Mouse (Mus musculus): ENCODE data around the gene Tmem200b. TPM values are rescaled to one million over a fixed set of nuclear protein-coding genes. Genes with fewer than 3 reads are reported as not detected.

The Tmem200b gene
- 0.74 and 1.2 TPM in 2 replicates for polyA plus RNA-seq (2015; fragmentation: Nextera tagmentation; extraction: Ambion mirVana)

DNA sequence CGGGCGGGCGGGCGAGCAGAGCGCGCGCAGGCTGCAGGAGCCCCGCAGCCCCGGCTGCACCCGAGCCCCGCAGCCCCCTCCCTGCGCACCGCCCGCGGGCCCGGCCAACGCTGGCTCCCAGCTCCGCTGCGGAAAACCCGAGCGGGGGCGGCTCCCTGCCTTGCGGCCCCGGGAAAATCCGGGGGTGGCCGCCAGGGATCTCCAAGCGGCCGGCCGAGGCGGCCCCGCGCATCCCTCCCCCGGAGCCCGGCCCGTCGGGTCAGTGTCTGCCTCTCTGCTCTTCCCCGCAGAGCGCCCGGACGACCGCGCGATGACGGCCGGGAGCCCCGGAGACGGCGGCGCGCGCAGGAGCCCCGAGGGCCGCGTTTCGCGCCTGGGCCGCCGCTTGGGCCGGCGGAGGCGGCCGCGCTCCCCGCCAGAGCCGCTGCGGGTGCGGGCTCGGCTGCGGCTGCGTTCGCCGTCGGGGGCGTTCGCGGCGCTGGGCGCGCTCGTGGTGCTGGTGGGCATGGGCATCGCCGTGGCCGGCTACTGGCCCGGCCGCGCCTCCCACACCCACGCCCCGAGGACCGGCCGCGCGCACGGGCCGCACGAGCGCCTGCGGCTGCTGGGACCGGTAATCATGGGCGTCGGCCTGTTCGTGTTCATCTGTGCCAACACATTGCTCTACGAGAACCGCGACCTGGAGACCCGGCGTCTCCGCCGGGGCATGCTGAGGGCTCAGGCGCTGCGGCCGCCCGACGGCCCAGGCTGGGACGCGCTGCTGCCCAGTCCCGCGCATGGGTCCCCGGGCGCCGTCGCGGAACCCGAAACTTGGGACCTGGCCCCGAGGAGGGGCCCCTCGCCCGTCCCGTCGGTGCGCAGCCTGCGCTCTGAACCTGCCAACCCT lies at the start of gene Tmem200b:
Tmem200b (plus strand) TSS at position 311 of the 886 bp plus-strand sequence.
- Histone ChIP-seq H3K36me3 (no peaks in the 10 kb centered on the region), H3K27me3 (replicated peaks) (peaks cover 24% of the 10 kb centered on the region), H3K4me2 (replicated peaks) (peak within 1 kb of the TSS; percentile 96), H3K9me3 (no peaks in the 10 kb centered on the region), H3K4me3 (replicated peaks) (peak within 1 kb of the TSS; percentile 63), H3K27ac (peak within 1 kb of the TSS; percentile 40), H3K4me1 (replicated peaks) (peaks cover 47% of the 10 kb centered on the region), H3K9ac (peak within 1 kb of the TSS; percentile 59)
- ATAC-seq = peak; percentile 16
- 1% methylated on average over 96 of the region's 130 CpGs for WGBS

- Histone ChIP-seq H3K27ac (peak overlapping the region; percentile 82), H3K9me3 (no peaks in the 10 kb centered on the region), H3K36me3 (no peaks in the 10 kb centered on the region), H3K27me3 (replicated peaks) (no peaks in the 10 kb centered on the region), H3K9ac (peak overlapping the region; percentile 57), H3K4me2 (replicated peaks) (peak overlapping the region; percentile 59), H3K4me3 (replicated peaks) (peak overlapping the region; percentile 98), H3K4me1 (replicated peaks) (peaks cover 14% of the 10 kb centered on the region)
- peak; percentile 34 for ATAC-seq
- 7% methylated on average over 11 of the region's 11 CpGs for WGBS
Measured at GRCm38 (mm10) chr4:131872672-131873292, 48.8 kb upstream of the Tmem200b start.

DNA sequence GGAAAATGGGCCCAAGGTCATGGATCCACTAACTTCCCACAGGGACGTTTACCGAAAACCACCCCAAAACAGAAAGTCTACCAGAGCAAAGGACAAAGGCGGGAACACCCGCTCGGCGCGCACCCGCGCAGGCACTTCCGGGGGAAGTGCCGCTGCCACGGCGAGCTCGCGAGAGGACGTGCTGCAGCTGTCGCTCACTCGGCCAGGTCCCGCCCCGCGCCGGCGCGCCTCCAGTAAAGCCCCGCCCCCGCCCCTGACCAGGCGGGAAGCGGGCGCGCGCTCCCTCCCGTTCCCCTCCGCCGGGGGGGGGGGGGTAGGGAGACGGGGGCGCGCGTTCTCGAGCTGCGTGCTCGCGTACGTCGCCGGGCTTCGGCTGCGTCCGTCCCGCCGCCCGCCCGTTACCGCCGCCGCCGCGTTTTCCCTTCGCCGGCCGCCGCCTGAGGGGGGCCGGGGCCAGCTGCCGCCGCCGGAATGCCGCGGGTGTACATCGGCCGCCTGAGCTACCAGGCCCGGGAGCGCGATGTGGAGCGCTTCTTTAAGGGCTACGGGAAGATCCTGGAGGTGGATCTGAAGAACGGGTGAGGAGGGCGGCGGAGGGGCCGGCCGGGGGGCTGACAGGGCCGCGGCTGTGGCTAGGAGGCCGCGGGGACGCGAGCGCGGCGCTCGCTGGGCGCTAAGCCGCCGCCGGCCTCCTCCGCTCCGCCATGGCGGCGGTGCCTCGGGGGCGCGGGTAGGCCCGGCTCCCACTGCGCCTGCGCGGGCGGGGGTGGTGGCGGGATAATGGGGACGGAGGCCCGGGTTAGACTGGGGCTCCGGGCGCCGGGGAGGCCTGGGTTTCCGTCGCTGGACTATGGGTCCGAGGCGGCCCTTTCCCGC lies 48.0 kb upstream of the Tmem200b start, which contains the start of gene Srsf4:
Srsf4 (plus strand) TSS at position 325 of the 876 bp plus-strand sequence.
- Histone ChIP-seq H3K36me3 (no peaks in the 10 kb centered on the region), H3K27ac (peak within 1 kb of the TSS; percentile 100), H3K4me2 (replicated peaks) (peak within 1 kb of the TSS; percentile 77), H3K9ac (peak within 1 kb of the TSS; percentile 100), H3K27me3 (replicated peaks) (no peaks in the 10 kb centered on the region), H3K9me3 (no peaks in the 10 kb centered on the region), H3K4me3 (replicated peaks) (peak within 1 kb of the TSS; percentile 98), H3K4me1 (replicated peaks) (peaks cover 14% of the 10 kb centered on the region)
- under 1% methylated on average over 97 of the region's 116 CpGs for WGBS
- ATAC-seq = peak; percentile 97

- under 1% methylated on average over 20 of the region's 20 CpGs for WGBS
- peak; percentile 19; the same call in 1 of the 2 replicates for ATAC-seq
Measured at GRCm38 (mm10) chr4:131874169-131874536, 47.4 kb upstream of the Tmem200b start.

DNA sequence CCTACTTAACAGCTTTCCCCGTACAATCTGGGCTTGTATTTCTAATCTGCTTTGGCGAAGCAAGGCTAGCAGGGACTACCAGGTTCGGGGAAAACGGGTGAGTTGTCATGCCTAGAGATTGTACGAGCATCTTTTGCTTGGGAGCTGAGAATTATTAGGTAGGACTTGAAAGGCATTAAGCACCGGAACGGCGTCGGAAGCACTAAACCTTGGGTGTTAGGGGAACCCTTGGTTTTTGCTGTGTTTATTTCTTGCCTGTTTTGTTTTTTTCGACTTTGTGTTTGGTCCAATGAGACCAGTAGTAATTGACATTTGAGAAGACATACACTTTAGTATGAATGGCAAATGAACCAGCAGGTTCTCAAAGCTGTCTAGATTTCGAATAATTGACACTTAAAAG lies 47.0 kb upstream of the Tmem200b start:
- WGBS = 3% methylated on average over 11 of the region's 11 CpGs
- H3K4me3 ChIP-seq (replicated peaks) = peak overlapping the region; percentile 98

More at GRCm38 (mm10) chr4:131874169-131874536, 47.4 kb upstream of the Tmem200b start:
- no peaks in the 10 kb centered on the region for H3K36me3 ChIP-seq
- H3K9ac ChIP-seq = peak overlapping the region; percentile 100
- H3K27ac ChIP-seq = peak overlapping the region; percentile 100
- no peaks in the 10 kb centered on the region for H3K9me3 ChIP-seq
- no peaks in the 10 kb centered on the region for H3K27me3 ChIP-seq (replicated peaks)
- H3K4me3 ChIP-seq (replicated peaks) = peak overlapping the region; percentile 98
- H3K4me2 ChIP-seq (replicated peaks) = peak overlapping the region; percentile 77
- peaks cover 14% of the 10 kb centered on the region for H3K4me1 ChIP-seq (replicated peaks)

GRCm38 (mm10) chr4:131875242-131875641 lies 46.3 kb upstream of the Tmem200b start:
- ATAC-seq = no peak
- Histone ChIP-seq H3K4me3 (replicated peaks) (peak overlapping the region; percentile 98), H3K36me3 (no peaks in the 10 kb centered on the region), H3K27me3 (replicated peaks) (no peaks in the 10 kb centered on the region), H3K9me3 (no peaks in the 10 kb centered on the region), H3K27ac (no peak overlapping the region), H3K4me2 (replicated peaks) (peak overlapping the region; percentile 77), H3K4me1 (replicated peaks) (peaks cover 20% of the 10 kb centered on the region), H3K9ac (peak overlapping the region; percentile 100)
- WGBS = 43% methylated on average over 3 of the region's 3 CpGs

More for the DNA sequence above, 47.0 kb upstream of the Tmem200b start:
- H3K27ac ChIP-seq = peak overlapping the region; percentile 100
- peaks cover 16% of the 10 kb centered on the region for H3K4me1 ChIP-seq (replicated peaks)
- no peaks in the 10 kb centered on the region for H3K27me3 ChIP-seq (replicated peaks)
- no peaks in the 10 kb centered on the region for H3K9me3 ChIP-seq
- H3K9ac ChIP-seq = peak overlapping the region; percentile 100
- ATAC-seq = no peak
- H3K4me2 ChIP-seq (replicated peaks) = peak overlapping the region; percentile 77
- H3K36me3 ChIP-seq = no peaks in the 10 kb centered on the region

DNA sequence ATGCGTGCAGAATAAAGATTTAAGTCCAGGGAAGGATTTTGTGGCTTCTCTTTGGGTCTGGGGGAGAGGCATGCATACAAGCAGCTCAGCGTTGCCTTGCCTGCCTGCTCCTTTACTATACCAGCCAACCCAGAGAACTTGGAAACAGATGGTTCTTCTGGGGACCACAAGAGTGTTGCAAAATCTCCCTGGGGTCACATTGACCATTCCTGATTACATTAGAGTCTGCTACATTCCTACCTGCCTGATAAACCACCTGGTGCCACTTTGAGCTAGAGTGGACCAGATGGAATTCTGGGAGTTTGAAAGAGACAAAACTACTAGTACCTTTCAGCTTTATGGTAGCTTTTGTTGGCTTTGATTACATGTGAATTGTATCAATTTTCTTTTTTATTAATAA lies 44.7 kb upstream of the Tmem200b start:
- peaks cover 20% of the 10 kb centered on the region for H3K4me1 ChIP-seq (replicated peaks)

GRCm38 (mm10) chr4:131879692-131880091 lies 41.9 kb upstream of the Tmem200b start:
- no peaks in the 10 kb centered on the region for H3K9me3 ChIP-seq
- H3K27ac ChIP-seq = no peak overlapping the region
- H3K36me3 ChIP-seq = 0 out of 2 replicates have a peak, but pooled peaks cover 4% of the 10 kb centered on the region
- H3K27me3 ChIP-seq (replicated peaks) = no peaks in the 10 kb centered on the region
- peaks cover 28% of the 10 kb centered on the region for H3K4me1 ChIP-seq (replicated peaks)
- no peak for ATAC-seq
- no peak overlapping the region for H3K9ac ChIP-seq
- no peak overlapping the region for H3K4me2 ChIP-seq (replicated peaks)
- WGBS = 66% methylated on average over 1 of the region's 1 CpGs
- no peak overlapping the region for H3K4me3 ChIP-seq (replicated peaks)

More for the DNA sequence above, 44.7 kb upstream of the Tmem200b start:
- no peak overlapping the region for H3K27ac ChIP-seq
- no peak for ATAC-seq
- 65% methylated on average over 2 of the region's 2 CpGs for WGBS
- no peak overlapping the region for H3K4me2 ChIP-seq (replicated peaks)
- no peaks in the 10 kb centered on the region for H3K9me3 ChIP-seq
- no peaks in the 10 kb centered on the region for H3K36me3 ChIP-seq
- no peaks in the 10 kb centered on the region for H3K27me3 ChIP-seq (replicated peaks)
- H3K4me3 ChIP-seq (replicated peaks) = no peak overlapping the region
- no peak overlapping the region for H3K9ac ChIP-seq

DNA sequence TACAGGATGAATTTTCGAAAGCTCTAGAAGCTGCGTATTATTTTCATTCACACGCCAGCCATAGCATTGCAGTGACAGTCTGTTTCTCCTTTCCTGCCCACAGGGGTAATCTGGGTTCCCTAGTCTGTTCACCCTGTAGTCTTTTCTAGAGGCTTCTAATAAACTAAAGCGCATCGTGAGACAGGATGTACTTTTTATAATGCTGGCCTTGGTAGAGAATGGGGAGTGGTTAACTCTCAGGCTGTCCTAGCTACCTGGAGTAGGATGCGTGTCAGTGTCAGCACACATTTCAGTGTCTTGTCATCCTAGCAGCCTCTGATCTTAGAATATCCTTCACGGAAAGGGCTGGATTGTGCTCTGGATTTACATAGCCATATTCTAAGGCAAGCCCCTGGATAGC lies 40.3 kb upstream of the Tmem200b start:
- Histone ChIP-seq H3K4me3 (replicated peaks) (no peak overlapping the region), H3K27ac (no peak overlapping the region), H3K36me3 (peaks cover 16% of the 10 kb centered on the region), H3K9me3 (no peaks in the 10 kb centered on the region), H3K4me2 (replicated peaks) (no peak overlapping the region), H3K4me1 (replicated peaks) (peaks cover 26% of the 10 kb centered on the region), H3K27me3 (replicated peaks) (no peaks in the 10 kb centered on the region), H3K9ac (no peak overlapping the region)
- no peak for ATAC-seq
- 83% methylated on average over 7 of the region's 7 CpGs for WGBS

GRCm38 (mm10) chr4:131883571-131883970 lies 38.0 kb upstream of the Tmem200b start:
- H3K4me1 ChIP-seq (replicated peaks) = peaks cover 17% of the 10 kb centered on the region
- H3K4me3 ChIP-seq (replicated peaks) = no peak overlapping the region
- no peak overlapping the region for H3K4me2 ChIP-seq (replicated peaks)
- no peak for ATAC-seq
- peaks cover 19% of the 10 kb centered on the region for H3K36me3 ChIP-seq
- no peak overlapping the region for H3K27ac ChIP-seq
- H3K27me3 ChIP-seq (replicated peaks) = no peaks in the 10 kb centered on the region
- H3K9me3 ChIP-seq = no peaks in the 10 kb centered on the region
- WGBS = 62% methylated on average over 6 of the region's 6 CpGs
- no peak overlapping the region for H3K9ac ChIP-seq

GRCm38 (mm10) chr4:131885376-131885775 lies 36.2 kb upstream of the Tmem200b start:
- H3K4me2 ChIP-seq (replicated peaks) = no peak overlapping the region
- no peak for ATAC-seq
- 76% methylated on average over 6 of the region's 6 CpGs for WGBS

More at GRCm38 (mm10) chr4:131885376-131885775, 36.2 kb upstream of the Tmem200b start:
- Histone ChIP-seq H3K27me3 (replicated peaks) (no peaks in the 10 kb centered on the region), H3K4me3 (replicated peaks) (no peak overlapping the region), H3K4me1 (replicated peaks) (peaks cover 11% of the 10 kb centered on the region), H3K27ac (no peak overlapping the region), H3K36me3 (peaks cover 19% of the 10 kb centered on the region), H3K9ac (no peak overlapping the region), H3K9me3 (no peaks in the 10 kb centered on the region)
